Mouse (Mus musculus) C2C12 (cell line): ENCODE measurements around the gene Mtor. TPM values are rescaled to one million over a fixed set of nuclear protein-coding genes. Genes with fewer than 3 reads are reported as not detected.

Experiments
- H3K27me3 ChIP-seq: one replicate; pipeline ENCODE4 v1.6.1; 2011; ENCODE audit not compliant: control insufficient read depth, insufficient read depth, insufficient read length
- H3K36me3 ChIP-seq: one replicate; pipeline ENCODE4 v1.6.1; 2011; ENCODE audit not compliant: control insufficient read depth, insufficient read depth
- H3K4me3 ChIP-seq: one replicate; pipeline ENCODE4 v1.5.1; 2011; ENCODE audit warnings: mild to moderate bottlenecking, control low read depth; ENCODE audit not compliant: poor library complexity, insufficient read depth, severe bottlenecking
- H3K79me2 ChIP-seq: one replicate; pipeline ENCODE4 v1.6.1; 2011; ENCODE audit not compliant: control insufficient read depth, insufficient read depth
- H3K79me3 ChIP-seq: one replicate; pipeline ENCODE4 v1.6.1; 2011; ENCODE audit warnings: low read depth, control low read depth
- H3ac ChIP-seq: one replicate; pipeline ENCODE3; 2011; ENCODE audit warnings: low read depth; ENCODE audit not compliant: control insufficient read depth, insufficient read length
- CEBPB ChIP-seq: IDR thresholded peaks from one replicate; pipeline ENCODE4 v1.6.1; 2011; ENCODE audit warnings: low read depth, mild to moderate bottlenecking, control low read depth, moderate library complexity
- CTCF ChIP-seq: IDR thresholded peaks from one replicate; pipeline ENCODE4 v1.5.1; 2011; ENCODE audit not compliant: control insufficient read depth, insufficient read depth, insufficient read length
- FOSL1 ChIP-seq: IDR thresholded peaks from one replicate; pipeline ENCODE4 v1.8.0; 2011; ENCODE audit warnings: mild to moderate bottlenecking, low read length; ENCODE audit not compliant: poor library complexity, insufficient read depth, severe bottlenecking
- MAX ChIP-seq: IDR thresholded peaks from one replicate; pipeline ENCODE4 v1.6.1; 2011; ENCODE audit warnings: mild to moderate bottlenecking, control low read depth
- MYOD1 ChIP-seq: IDR thresholded peaks from one replicate; pipeline ENCODE4 v1.6.1; 2011; ENCODE audit warnings: low read depth; ENCODE audit not compliant: control insufficient read depth, insufficient read length
- MYOG ChIP-seq: IDR thresholded peaks from one replicate; pipeline ENCODE4 v1.6.1; 2011; ENCODE audit not compliant: control insufficient read depth, insufficient read length; ENCODE audit errors: extremely low read depth
- USF1 ChIP-seq: IDR thresholded peaks from one replicate; pipeline ENCODE4 v1.6.1; 2011; ENCODE audit warnings: low read depth, mild to moderate bottlenecking, control low read depth, moderate library complexity
- polyA plus RNA-seq: library from polyadenylated mRNA; unstranded; fragments of >200 nt; fragmentation: generic; extraction: Trizol; gene quantifications from one replicate; pipeline ENCODE4 v1.2.1, GENCODE M21; 2012; ENCODE audit warnings: missing spikeins

Gene Mtor
- polyA plus RNA-seq, 1 experiment = 20.0 TPM

DNA sequence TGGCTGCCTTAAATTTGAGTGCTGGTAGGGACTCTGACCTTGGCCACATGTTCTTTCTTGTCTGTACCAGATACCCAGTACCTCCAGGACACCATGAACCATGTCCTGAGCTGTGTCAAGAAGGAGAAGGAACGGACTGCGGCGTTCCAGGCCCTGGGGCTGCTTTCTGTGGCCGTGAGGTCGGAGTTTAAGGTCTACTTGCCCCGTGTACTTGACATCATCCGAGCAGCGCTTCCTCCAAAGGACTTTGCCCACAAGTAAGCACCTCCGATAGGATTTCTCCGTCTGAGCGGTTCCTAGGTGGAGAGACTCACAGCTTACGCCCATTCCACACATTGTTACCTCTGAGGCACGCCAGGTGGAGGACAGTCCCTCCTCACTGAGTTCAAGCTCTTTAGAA, 14.3 kb downstream of the Mtor start:
- no peak overlapping the region for H3ac ChIP-seq
- no peaks in the 10 kb centered on the region for H3K27me3 ChIP-seq
- H3K36me3 ChIP-seq = peaks cover 44% of the 10 kb centered on the region
- H3K79me3 ChIP-seq = no peaks in the 10 kb centered on the region
- H3K79me2 ChIP-seq = no peaks in the 10 kb centered on the region
- no peak overlapping the region for H3K4me3 ChIP-seq
- TF ChIP-seq CEBPB = no peak
- TF ChIP-seq MYOG = no peak

DNA sequence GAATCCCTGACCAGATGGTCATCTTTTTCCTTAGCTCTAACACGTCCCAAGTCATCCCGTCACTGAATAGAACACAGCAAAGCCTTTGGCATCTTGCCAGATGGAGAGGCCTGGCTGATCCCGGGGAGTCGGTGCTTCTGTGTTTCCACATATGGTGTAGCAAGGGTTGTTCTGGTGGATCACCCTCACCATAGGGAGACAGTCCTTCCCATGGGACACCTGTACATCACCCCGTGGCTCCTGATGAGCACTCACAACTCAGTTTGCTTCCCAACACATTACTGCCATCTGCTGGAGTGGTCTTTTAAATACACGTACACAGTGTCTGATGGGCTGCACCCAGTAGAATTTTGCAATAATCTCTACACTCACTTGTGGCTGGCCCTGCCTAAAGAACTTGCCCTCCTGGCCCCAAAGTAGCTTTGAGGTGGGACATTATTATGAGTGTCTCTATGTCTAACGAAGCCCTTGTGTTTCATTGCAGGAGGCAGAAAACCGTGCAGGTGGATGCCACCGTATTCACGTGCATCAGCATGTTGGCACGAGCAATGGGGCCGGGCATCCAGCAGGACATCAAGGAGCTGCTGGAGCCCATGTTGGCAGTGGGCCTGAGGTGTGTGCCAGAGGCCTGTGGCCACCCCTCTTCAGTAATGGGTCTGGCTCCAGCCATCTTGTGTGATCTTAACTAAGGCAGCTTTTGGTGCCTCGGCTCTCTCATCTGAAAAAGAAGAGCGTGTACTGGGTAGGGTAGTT, 15.0 kb downstream of the Mtor start:
- Histone ChIP-seq H3K36me3 (peaks cover 45% of the 10 kb centered on the region), H3K4me3 (no peak overlapping the region)
- TF ChIP-seq MYOG (no peak), CEBPB (peak; percentile 56), USF1 (no peak), MYOD1 (no peak)

DNA sequence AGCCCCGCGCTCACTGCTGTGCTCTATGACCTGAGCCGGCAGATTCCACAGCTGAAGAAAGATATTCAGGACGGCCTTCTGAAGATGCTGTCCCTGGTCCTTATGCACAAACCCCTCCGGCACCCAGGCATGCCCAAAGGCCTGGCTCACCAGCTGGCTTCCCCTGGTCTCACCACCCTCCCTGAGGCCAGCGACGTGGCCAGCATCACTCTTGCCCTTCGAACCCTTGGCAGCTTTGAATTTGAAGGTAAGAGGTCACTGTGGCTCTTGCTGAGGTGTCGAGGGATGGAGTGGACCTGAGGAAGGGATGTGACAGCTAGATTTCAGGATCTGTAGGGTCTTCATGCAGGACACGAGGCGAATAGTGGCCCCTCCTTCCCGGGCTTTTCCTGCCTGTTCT, 15.9 kb downstream of the Mtor start:
- Histone ChIP-seq H3K27me3 (no peaks in the 10 kb centered on the region), H3K79me3 (no peaks in the 10 kb centered on the region), H3K36me3 (peaks cover 52% of the 10 kb centered on the region), H3K4me3 (no peak overlapping the region), H3ac (no peak overlapping the region), H3K79me2 (no peaks in the 10 kb centered on the region)
- TF ChIP-seq CTCF (no peak), MAX (no peak), CEBPB (no peak), MYOD1 (no peak), USF1 (no peak), MYOG (no peak), FOSL1 (no peak)

More for the DNA sequence above, 15.0 kb downstream of the Mtor start:
- Histone ChIP-seq H3K79me3 (no peaks in the 10 kb centered on the region), H3K27me3 (no peaks in the 10 kb centered on the region), H3K79me2 (no peaks in the 10 kb centered on the region), H3ac (no peak overlapping the region)

DNA sequence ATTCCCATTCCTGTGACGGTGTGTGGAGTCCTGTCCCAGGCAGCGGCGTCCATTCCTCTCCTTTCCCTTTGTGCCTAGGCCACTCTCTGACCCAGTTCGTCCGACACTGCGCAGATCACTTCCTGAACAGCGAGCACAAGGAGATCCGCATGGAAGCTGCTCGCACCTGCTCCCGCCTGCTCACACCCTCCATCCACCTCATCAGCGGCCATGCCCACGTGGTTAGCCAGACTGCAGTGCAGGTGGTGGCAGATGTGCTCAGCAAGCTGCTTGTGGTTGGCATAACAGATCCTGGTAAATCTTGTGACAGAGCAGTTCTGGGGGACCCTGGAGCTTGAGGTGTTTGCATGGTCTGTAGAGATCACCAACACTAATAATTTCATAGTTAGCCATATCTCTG, 16.5 kb downstream of the Mtor start:
- no peaks in the 10 kb centered on the region for H3K27me3 ChIP-seq
- H3ac ChIP-seq = no peak overlapping the region
- H3K4me3 ChIP-seq = no peak overlapping the region
- H3K79me2 ChIP-seq = no peaks in the 10 kb centered on the region
- no peak for TF ChIP-seq MYOG
- no peak for TF ChIP-seq CTCF
- no peak for TF ChIP-seq CEBPB
- no peak for TF ChIP-seq FOSL1
- TF ChIP-seq MYOD1 = no peak
- no peak for TF ChIP-seq MAX
- TF ChIP-seq USF1 = no peak
- no peaks in the 10 kb centered on the region for H3K79me3 ChIP-seq
- peaks cover 52% of the 10 kb centered on the region for H3K36me3 ChIP-seq

DNA sequence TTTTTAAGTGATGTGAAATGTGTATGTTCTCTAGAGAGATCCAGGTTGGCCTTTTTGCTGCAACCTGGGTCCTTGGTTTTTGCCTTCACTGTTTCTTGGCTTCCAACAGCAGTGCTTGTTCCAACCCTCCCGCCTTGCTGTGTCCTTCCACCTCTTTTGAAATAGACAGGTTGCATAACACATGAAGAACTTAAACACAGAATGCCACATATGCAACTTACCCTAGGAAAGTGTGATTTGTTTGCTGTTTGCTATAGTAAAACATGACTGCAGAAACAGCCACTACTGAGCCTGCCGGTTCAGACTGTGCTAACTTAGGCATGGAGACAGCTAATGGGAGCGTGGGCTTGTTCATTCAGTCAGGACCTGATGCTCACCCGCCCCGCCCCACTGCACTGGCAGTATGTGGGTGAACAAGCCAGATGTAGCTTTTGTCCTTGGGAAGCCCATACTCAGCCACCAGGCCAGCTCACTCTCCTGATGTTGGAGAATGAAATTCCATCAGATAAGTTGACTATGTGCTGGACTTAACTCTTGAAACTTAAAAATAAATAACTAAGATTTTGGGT, 18.2 kb downstream of the Mtor start:
- no peaks in the 10 kb centered on the region for H3K79me3 ChIP-seq
- no peaks in the 10 kb centered on the region for H3K27me3 ChIP-seq
- no peak for TF ChIP-seq FOSL1
- H3ac ChIP-seq = no peak overlapping the region
- H3K79me2 ChIP-seq = no peaks in the 10 kb centered on the region
- H3K36me3 ChIP-seq = peaks cover 64% of the 10 kb centered on the region
- H3K4me3 ChIP-seq = no peak overlapping the region

DNA sequence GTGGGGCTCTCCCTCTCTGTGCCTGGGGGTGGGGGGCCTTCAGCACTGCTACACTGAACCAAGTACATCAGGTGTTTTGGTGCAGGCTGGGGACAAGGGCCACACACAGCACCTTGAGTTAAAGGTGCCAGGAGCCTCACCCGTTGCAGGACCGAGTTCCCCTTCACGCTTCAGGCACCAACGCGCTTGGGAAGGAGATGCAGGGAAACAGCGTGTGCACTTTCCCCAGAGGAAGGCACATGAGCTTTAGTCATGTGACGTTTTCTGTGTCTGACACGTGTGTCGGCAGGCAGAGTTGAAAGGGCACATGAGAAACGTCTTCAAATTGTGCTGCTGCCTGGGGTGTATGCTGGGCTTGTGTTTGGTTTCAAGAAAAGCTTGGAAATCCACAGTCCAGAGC, 20.0 kb downstream of the Mtor start:
- no peaks in the 10 kb centered on the region for H3K27me3 ChIP-seq
- H3K79me2 ChIP-seq = no peaks in the 10 kb centered on the region
- H3ac ChIP-seq = no peak overlapping the region
- no peaks in the 10 kb centered on the region for H3K79me3 ChIP-seq
- H3K4me3 ChIP-seq = no peak overlapping the region
- no peak for TF ChIP-seq MYOG
- no peak for TF ChIP-seq MAX
- no peak for TF ChIP-seq FOSL1
- H3K36me3 ChIP-seq = peaks cover 73% of the 10 kb centered on the region
